Mouse (Mus musculus): ENCODE measurements around the gene Phox2a. TPM values are rescaled to one million over a fixed set of nuclear protein-coding genes. Genes with fewer than 3 reads are reported as not detected.

Gene Phox2a
- polyA plus RNA-seq, 1 experiment: 0.29 TPM

DNA sequence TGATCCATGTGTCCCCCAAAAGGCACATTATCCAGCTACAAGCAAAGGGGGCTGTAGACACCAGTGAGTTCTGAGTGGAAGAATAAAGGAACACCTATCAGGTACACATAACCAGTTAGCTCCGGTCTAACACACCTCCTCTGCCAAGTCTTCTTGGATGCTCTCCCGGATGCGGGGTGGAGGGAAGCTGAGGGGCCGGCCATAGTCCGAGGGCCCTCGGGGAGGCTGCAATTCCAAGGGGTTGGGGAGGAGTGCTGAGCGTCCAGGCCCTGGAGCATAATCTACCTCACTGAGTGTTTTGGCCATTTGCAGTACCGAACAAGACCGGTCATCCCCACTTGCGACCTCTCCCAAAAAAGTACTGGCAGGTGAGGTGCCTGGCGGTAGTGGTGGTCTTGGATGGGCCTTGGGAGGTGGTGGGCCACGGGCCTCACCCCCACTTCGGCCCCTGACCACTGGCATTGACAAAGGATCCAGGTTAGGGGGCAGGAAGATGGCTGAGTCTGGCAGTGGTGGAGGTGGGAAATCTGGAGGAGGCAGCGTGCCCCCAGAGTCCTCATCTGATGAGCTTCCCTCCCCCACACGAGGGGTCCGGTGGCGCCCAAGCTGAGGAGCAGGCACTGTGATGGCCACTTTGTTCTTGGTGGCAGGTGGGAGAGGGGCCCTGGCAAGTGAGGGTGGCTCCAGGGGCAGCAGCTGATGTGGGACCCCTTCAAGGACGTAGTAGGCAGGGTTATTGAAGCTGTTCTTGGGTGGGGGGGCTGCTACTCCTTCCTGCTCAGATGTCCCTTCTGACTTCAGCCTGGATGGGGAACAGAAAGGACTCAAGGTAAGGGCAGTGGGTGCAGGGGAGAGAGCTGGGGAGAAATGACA lies 5.9 kb downstream of the Phox2a start:
- no peak for TF ChIP-seq FLI1 (IDR thresholded peaks at IDR 0.05; ENCODE audit: low read length)
- no peak for TF ChIP-seq GATA1 (IDR thresholded peaks at IDR 0.05; ENCODE audit: borderline replicate concordance, low read length)
- H3K4me3 ChIP-seq (replicated peaks): no peak overlapping the region
- H3K36me3 ChIP-seq (replicated peaks; ENCODE audit: low read length): peaks cover 57% of the 10 kb centered on the region
- H3K9me3 ChIP-seq: peaks cover 1% of the 10 kb centered on the region; the same call in 1 of the 2 replicates
- peaks cover 61% of the 10 kb centered on the region for H3K27me3 ChIP-seq (replicated peaks)
- H3K4me1 ChIP-seq: peaks cover 23% of the 10 kb centered on the region

DNA sequence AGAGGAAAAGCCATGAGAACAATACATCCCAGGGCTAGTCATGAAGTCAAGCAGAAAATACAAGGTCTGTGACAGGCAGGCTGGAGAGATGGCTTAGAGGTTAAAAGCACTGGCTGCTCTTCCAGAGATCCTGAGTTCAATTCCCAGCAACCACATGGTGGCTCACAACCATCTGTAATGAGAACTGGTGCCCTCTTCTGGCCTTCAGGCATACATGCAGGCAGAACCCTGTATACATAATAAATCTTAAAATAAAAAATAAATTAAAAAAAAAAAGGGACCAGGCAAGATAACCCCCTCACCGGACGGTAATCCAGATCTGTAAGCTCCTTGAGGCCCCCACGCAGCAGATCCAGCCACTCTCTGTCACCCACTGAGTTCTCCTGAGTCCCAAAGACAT lies 12.3 kb downstream of the Phox2a start:
- no peak for TF ChIP-seq FLI1 (IDR thresholded peaks at IDR 0.05; ENCODE audit: low read length)
- TF ChIP-seq GATA1 (IDR thresholded peaks at IDR 0.05; ENCODE audit: borderline replicate concordance, low read length): no peak
- Histone ChIP-seq H3K4me1 (peaks cover 7% of the 10 kb centered on the region), H3K9me3 (peaks cover 10% of the 10 kb centered on the region; the same call in 1 of the 2 replicates), H3K4me3 (replicated peaks) (no peak overlapping the region), H3K36me3 (replicated peaks; ENCODE audit: low read length) (peaks cover 99% of the 10 kb centered on the region), H3K27me3 (replicated peaks) (peaks cover 24% of the 10 kb centered on the region)

DNA sequence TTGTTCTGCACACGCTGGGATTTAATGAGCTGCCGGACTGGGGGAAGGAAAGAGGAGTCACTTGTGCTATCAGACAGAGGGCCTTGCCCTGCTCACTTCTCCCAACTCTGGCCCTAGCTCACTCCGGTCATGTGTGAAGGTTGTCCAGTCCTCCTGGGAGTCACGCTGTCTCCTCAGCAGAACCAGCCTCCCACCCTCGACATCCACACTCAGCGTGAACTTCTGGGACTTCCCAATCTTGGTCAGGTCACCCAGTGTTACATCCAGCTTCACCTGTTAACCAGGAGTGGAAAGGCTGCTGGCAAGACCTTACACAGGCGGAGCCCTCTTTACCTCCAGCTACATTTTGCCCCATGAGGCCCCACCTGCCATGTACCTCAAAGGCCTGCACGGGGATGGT lies 13.3 kb downstream of the Phox2a start:
- H3K9me3 ChIP-seq: peaks cover 10% of the 10 kb centered on the region; the same call in 1 of the 2 replicates
- peaks cover 15% of the 10 kb centered on the region for H3K4me1 ChIP-seq
- peaks cover 91% of the 10 kb centered on the region for H3K36me3 ChIP-seq (replicated peaks; ENCODE audit: low read length)
- peaks cover 27% of the 10 kb centered on the region for H3K27me3 ChIP-seq (replicated peaks)
- H3K4me3 ChIP-seq (replicated peaks): no peak overlapping the region
- no peak for TF ChIP-seq GATA1 (IDR thresholded peaks at IDR 0.05; ENCODE audit: borderline replicate concordance, low read length)
- no peak for TF ChIP-seq FLI1 (IDR thresholded peaks at IDR 0.05; ENCODE audit: low read length)

DNA sequence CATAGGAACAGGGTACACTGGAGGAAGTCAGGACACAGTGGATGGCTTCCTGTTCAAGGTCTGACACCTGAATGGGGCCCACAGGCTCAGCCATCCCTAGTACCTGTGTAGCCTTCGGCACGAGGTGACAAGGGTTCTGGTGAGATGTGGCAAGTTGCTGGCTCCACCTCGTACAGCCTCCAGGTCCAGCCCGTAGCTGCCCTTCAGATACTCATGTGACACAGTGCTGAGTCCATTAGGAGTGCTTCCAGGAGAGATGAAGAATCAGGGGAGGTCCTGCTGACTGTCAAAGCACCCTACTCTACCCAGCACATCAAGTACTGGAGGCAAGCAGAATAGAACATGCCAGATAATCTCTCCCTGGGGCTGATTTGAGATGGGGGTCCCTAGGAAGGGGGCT lies 14.3 kb downstream of the Phox2a start:
- Histone ChIP-seq H3K27me3 (replicated peaks) (peaks cover 30% of the 10 kb centered on the region), H3K9me3 (peaks cover 10% of the 10 kb centered on the region; the same call in 1 of the 2 replicates), H3K4me1 (peaks cover 21% of the 10 kb centered on the region), H3K4me3 (replicated peaks) (no peak overlapping the region), H3K36me3 (replicated peaks; ENCODE audit: low read length) (peaks cover 81% of the 10 kb centered on the region)
- no peak for TF ChIP-seq FLI1 (IDR thresholded peaks at IDR 0.05; ENCODE audit: low read length)
- no peak for TF ChIP-seq GATA1 (IDR thresholded peaks at IDR 0.05; ENCODE audit: borderline replicate concordance, low read length)

DNA sequence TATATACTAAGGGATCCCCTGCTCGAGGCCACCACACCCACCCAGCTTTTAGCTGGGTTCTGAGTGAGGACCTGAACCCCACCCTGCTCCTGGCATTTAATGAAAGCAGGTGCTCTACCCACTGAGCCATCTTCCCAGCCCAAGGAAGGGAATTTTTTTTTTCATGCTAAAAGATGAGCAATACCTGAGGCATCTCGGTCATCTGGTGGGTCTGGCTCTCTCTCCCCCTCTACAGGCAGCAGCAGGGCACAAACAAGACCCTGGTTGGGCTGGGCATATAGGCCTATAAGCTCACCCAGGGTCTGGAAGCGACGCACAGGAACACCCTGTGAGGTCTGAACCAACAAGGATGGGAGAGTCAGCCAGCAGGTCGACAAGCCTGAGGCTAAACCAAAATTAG lies 15.2 kb downstream of the Phox2a start:
- TF ChIP-seq GATA1 (IDR thresholded peaks at IDR 0.05; ENCODE audit: borderline replicate concordance, low read length): no peak
- TF ChIP-seq FLI1 (IDR thresholded peaks at IDR 0.05; ENCODE audit: low read length): no peak
- no peak overlapping the region for H3K4me3 ChIP-seq (replicated peaks)
- H3K9me3 ChIP-seq: peaks cover 10% of the 10 kb centered on the region; the same call in 1 of the 2 replicates
- H3K4me1 ChIP-seq: peaks cover 28% of the 10 kb centered on the region
- peaks cover 38% of the 10 kb centered on the region for H3K27me3 ChIP-seq (replicated peaks)
- H3K36me3 ChIP-seq (replicated peaks; ENCODE audit: low read length): peaks cover 71% of the 10 kb centered on the region

DNA sequence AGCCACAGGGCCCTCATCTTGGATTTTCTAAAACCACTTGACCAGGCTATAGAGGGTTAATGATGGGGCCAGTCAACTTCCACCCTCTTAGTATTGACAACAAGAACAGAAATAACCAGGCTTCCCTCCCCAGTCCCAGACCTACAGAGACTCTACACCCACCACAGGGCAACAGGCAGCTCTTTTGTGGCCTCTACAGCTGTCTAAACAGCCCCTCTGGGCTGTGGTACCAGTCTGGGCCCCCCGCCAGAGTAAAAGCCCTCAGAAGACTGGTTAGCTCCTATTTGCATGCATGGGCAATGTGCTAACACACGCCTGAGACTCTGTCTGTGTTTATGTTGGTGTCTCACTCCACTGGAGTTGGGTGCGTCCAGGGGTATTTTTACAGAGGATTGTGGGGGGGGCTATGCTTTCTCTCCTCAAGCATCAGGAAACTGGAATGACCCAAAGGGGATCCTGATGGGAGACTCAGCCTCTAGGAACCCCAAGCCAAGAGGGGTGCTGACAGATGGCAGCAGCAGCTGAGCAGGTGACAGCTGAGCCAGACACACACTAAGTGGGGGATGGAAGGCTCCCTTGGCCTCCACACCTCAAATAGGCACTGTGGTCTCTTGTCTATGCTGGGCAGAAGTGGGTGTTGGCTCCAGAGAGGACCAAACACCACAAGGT lies 15.9 kb downstream of the Phox2a start:
- H3K36me3 ChIP-seq (replicated peaks; ENCODE audit: low read length): peaks cover 64% of the 10 kb centered on the region
- peaks cover 43% of the 10 kb centered on the region for H3K27me3 ChIP-seq (replicated peaks)
- TF ChIP-seq FLI1 (IDR thresholded peaks at IDR 0.05; ENCODE audit: low read length) (no peak), GATA1 (IDR thresholded peaks at IDR 0.05; ENCODE audit: borderline replicate concordance, low read length) (no peak)
- H3K4me1 ChIP-seq: peaks cover 28% of the 10 kb centered on the region
- H3K9me3 ChIP-seq: peaks cover 10% of the 10 kb centered on the region; the same call in 1 of the 2 replicates
- H3K4me3 ChIP-seq (replicated peaks): no peak overlapping the region

DNA sequence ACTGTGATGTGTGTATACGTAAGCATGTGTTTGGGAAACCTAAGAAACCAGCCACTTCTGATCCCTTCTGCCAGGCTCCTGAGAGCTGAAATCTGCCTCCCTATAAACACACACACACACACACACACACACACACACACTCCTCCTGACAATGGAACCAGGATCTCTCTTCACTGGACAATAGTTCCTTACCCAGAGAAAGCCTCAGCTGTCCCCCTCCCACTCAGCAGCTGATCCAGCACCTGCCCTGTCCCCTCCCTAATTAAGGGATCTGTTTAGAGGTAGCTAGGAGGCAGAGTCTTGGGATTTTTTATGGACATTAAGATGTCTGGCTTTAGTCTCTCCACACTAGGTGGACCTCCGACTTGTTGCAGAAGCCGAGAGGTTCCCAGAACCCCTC lies 16.8 kb downstream of the Phox2a start:
- H3K4me1 ChIP-seq: peaks cover 29% of the 10 kb centered on the region
- H3K4me3 ChIP-seq (replicated peaks): no peak overlapping the region
- peaks cover 56% of the 10 kb centered on the region for H3K36me3 ChIP-seq (replicated peaks; ENCODE audit: low read length)
- peaks cover 9% of the 10 kb centered on the region; the same call in 1 of the 2 replicates for H3K9me3 ChIP-seq
- H3K27me3 ChIP-seq (replicated peaks): peaks cover 40% of the 10 kb centered on the region
- TF ChIP-seq FLI1 (IDR thresholded peaks at IDR 0.05; ENCODE audit: low read length): no peak
- TF ChIP-seq GATA1 (IDR thresholded peaks at IDR 0.05; ENCODE audit: borderline replicate concordance, low read length): no peak

DNA sequence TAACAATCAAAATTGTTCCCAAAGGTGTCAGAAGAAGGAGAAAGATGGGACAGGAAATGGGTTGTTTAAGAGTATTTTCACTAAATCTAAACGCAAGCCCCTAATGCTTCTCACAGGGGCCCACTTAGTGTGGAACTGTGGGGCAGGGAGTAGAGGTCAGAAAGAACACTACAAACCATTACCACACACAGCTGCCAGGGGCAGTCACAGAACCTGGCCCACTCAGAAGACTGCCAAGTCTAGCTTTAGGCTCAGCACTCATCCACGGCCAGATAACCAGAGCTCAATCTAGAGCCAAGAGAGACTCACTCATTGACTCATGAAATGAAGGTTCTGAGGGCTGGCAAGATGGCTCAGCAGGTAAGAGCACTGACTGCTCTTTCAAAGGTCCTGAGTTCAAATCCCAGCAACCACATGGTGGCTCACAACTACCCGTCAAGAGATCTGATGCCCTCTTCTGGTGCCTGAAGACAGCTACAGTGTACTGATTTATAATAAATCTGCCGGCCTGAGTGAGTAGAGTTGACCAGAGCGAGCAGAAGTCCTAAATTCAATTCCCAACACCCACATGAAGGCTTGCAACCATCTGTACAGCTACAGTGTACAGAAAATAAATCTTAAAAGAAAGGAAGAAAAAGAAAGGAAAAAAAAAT lies 17.5 kb downstream of the Phox2a start:
- 0 out of 2 replicates have a peak, but pooled peaks cover 4% of the 10 kb centered on the region for H3K9me3 ChIP-seq
- peaks cover 33% of the 10 kb centered on the region for H3K4me1 ChIP-seq
- TF ChIP-seq GATA1 (IDR thresholded peaks at IDR 0.05; ENCODE audit: borderline replicate concordance, low read length) (no peak), FLI1 (IDR thresholded peaks at IDR 0.05; ENCODE audit: low read length) (no peak)
- peaks cover 50% of the 10 kb centered on the region for H3K36me3 ChIP-seq (replicated peaks; ENCODE audit: low read length)
- peaks cover 47% of the 10 kb centered on the region for H3K27me3 ChIP-seq (replicated peaks)
- H3K4me3 ChIP-seq (replicated peaks): peak overlapping the region; percentile 94

DNA sequence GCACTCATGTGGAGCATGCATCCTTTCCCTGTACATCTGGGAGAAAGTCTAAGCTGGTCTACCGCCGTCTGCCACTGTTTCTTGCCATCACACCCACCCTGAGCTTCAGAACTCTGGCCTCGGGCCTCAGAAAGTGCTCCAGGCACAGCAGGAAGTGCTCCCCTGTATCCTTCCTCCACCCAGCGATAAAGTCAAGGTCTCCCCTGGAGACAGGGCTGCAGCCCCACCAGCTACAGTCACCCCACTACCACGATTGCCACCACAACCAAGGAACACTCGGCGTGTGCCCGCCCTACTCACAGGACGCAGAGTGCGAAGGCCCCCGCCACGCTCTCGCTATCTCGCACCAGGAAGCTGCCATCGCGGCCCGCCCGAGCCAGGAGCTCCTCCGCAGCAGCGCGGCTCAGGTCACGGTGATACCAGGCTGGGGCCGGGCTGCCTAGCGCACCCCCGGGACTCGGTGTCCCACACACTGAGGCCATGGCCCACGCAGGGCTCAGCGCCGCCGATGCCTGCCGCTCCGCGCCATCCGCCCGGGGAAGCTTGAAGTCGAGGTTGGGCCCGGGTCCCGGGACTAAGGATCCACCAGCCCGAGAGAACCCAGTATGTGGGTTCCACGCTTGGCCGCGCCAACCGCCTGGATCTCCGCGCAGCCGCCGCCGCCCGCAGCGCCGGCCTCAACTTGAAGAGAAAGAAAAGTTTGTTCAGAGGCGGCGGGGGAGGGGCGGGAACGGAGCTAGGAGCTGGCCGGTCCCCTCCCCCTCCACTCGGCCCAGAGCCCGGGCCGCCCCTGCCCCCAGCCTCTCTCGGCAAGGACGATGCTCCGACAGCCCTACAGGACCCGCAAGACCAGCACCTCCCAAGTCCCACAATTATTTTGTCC lies 18.4 kb downstream of the Phox2a start:
- H3K27me3 ChIP-seq (replicated peaks): peaks cover 47% of the 10 kb centered on the region
- H3K36me3 ChIP-seq (replicated peaks; ENCODE audit: low read length): peaks cover 41% of the 10 kb centered on the region
- peaks cover 33% of the 10 kb centered on the region for H3K4me1 ChIP-seq
- TF ChIP-seq GATA1 (IDR thresholded peaks at IDR 0.05; ENCODE audit: borderline replicate concordance, low read length): no peak
- TF ChIP-seq FLI1 (IDR thresholded peaks at IDR 0.05; ENCODE audit: low read length): no peak
- no peaks in the 10 kb centered on the region for H3K9me3 ChIP-seq
- peak overlapping the region; percentile 94 for H3K4me3 ChIP-seq (replicated peaks)

All from megakaryocyte, embryonic 14.5 days (primary cell).